Mouse (Mus musculus) midbrain, embryonic 12.5 days (tissue): ENCODE results near the gene Hist1h4b. TPM values are rescaled to one million over a fixed set of nuclear protein-coding genes. Genes with fewer than 3 reads are reported as not detected.

Experiments
- ATAC-seq: fragments of 200-750 bp; cut with Nextera tagmentation; 2 replicates; pipeline ENCODE4 v1.8.0; 2017; ENCODE audit warnings: low read depth, moderate TSS enrichment, moderate library complexity; ENCODE audit not compliant: low FRiP score
- H3K27ac ChIP-seq: fragments of 300-500 bp; sonication (generic); replicated peaks from 2 replicates; pipeline ENCODE4 v1.5.1; 2016; ENCODE audit warnings: mild to moderate bottlenecking
- H3K27me3 ChIP-seq: fragments of 300-500 bp; sonication (generic); 2 replicates; pipeline ENCODE4 v1.6.1; 2016; ENCODE audit warnings: mild to moderate bottlenecking
- H3K36me3 ChIP-seq: fragments of 300-500 bp; sonication (generic); 2 replicates; pipeline ENCODE4 v1.6.1; 2016
- H3K4me1 ChIP-seq: fragments of 300-500 bp; sonication (generic); 2 replicates; pipeline ENCODE4 v1.6.1; 2016
- H3K4me2 ChIP-seq: fragments of 300-500 bp; sonication (generic); replicated peaks from 2 replicates; pipeline ENCODE4 v1.6.1; 2016; ENCODE audit warnings: mild to moderate bottlenecking, moderate library complexity
- H3K4me3 ChIP-seq: fragments of 300-500 bp; sonication (generic); 2 replicates; pipeline ENCODE4 v1.5.1; 2016; ENCODE audit warnings: mild to moderate bottlenecking
- H3K9ac ChIP-seq: fragments of 300-500 bp; sonication (generic); replicated peaks from 2 replicates; pipeline ENCODE4 v1.6.1; 2016; ENCODE audit warnings: mild to moderate bottlenecking, moderate library complexity
- H3K9me3 ChIP-seq: fragments of 300-500 bp; sonication (generic); 2 replicates; pipeline ENCODE4 v1.6.1; 2016; ENCODE audit warnings: mild to moderate bottlenecking
- WGBS: fragments of 180-500 bp; shearing (Covaris S2); methylation state at CpG from one replicate; pipeline ENCODE4 v1.1.7; 2016; 5-methylcytosine and 5-hydroxymethylcytosine counted together
- polyA plus RNA-seq: library from polyadenylated mRNA; unstranded; fragments of >200 nt; fragmentation: Nextera tagmentation; extraction: Ambion mirVana; gene quantifications from 2 replicates; pipeline ENCODE4 v1.2.1, GENCODE M21; 2016

The Hist1h4b gene
- polyA plus RNA-seq, 1 experiment from 2014 or later, result 5.0 TPM

DNA sequence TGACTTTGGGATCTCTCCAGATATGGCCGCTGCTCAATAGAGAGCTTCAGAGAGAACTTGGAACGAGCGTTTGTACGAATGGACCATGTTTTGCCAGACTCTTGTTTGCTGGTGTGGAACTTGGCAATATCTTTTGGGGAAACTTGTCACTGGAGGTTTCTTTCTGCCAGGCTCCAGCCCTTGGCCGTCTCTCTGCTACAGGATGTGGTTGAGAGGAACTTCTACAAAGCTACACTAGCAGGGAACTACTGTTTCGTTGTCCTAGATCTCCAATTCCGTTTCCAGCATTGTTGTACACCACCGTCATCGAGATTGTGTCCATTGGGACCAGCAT, 27.7 kb upstream of the Hist1h4b start:
- WGBS, result 94% methylated on average over 9 of the region's 9 CpGs
- H3K9me3 ChIP-seq, result no peaks in the 10 kb centered on the region
- no peaks in the 10 kb centered on the region for H3K27me3 ChIP-seq
- H3K9ac ChIP-seq, result no peak overlapping the region
- H3K4me1 ChIP-seq, result no peaks in the 10 kb centered on the region
- no peak overlapping the region for H3K27ac ChIP-seq
- H3K4me2 ChIP-seq, result no peak overlapping the region
- no peak for ATAC-seq
- no peaks in the 10 kb centered on the region for H3K36me3 ChIP-seq
- no peak overlapping the region for H3K4me3 ChIP-seq

GRCm38 (mm10) chr13:23729706-23730105, 27.1 kb upstream of the Hist1h4b start:
- Histone ChIP-seq H3K9ac (no peak overlapping the region), H3K4me3 (no peak overlapping the region), H3K4me1 (no peaks in the 10 kb centered on the region), H3K9me3 (no peaks in the 10 kb centered on the region), H3K36me3 (no peaks in the 10 kb centered on the region), H3K27me3 (no peaks in the 10 kb centered on the region), H3K27ac (no peak overlapping the region), H3K4me2 (no peak overlapping the region)
- 92% methylated on average over 5 of the region's 5 CpGs for WGBS
- no peak for ATAC-seq

- H3K4me2 ChIP-seq, result no peak overlapping the region
- no peaks in the 10 kb centered on the region for H3K27me3 ChIP-seq
- WGBS, result 71% methylated on average over 8 of the region's 8 CpGs
- no peak overlapping the region for H3K4me3 ChIP-seq
- no peaks in the 10 kb centered on the region for H3K36me3 ChIP-seq
- H3K27ac ChIP-seq, result no peak overlapping the region
- no peaks in the 10 kb centered on the region for H3K9me3 ChIP-seq
- no peaks in the 10 kb centered on the region for H3K4me1 ChIP-seq
- no peak overlapping the region for H3K9ac ChIP-seq
- ATAC-seq, result no peak
Observed at GRCm38 (mm10) chr13:23730479-23730878, 26.3 kb upstream of the Hist1h4b start.

DNA sequence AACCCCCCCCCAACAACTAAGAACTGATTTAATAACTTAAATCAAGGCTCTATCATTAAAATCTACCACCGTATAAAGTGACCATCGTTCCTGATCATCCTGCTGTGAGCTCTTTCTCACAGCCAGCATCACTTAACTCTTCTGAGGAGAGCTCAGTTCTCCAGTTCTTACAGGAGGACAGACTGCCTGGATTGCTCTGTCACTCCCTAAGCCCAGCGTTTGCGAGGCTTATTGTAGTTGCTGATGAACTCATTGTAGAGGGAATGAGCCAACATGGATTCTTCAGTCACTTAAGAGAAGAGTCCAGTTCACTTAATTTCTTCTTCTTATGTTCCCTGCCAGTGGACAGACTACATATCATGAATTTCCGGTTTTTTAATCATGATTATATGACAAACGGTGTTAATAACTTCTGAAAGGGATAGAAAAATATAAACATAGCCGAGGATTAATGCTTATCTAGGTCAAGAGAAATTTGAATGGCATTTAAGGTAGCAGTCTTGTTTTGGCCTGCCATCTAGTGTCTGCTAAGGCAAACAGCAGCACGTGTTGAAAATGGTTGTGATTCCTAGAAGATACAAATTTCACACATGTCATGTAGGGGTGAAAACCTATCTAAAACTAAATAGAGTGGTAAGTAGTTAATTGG, 24.5 kb upstream of the Hist1h4b start:
- H3K4me2 ChIP-seq, result no peak overlapping the region
- no peaks in the 10 kb centered on the region for H3K27me3 ChIP-seq
- no peak overlapping the region for H3K27ac ChIP-seq
- H3K9me3 ChIP-seq, result no peaks in the 10 kb centered on the region
- 24% methylated on average over 8 of the region's 8 CpGs for WGBS
- ATAC-seq, result no peak
- H3K4me1 ChIP-seq, result no peaks in the 10 kb centered on the region
- H3K4me3 ChIP-seq, result no peak overlapping the region
- H3K9ac ChIP-seq, result no peak overlapping the region
- no peaks in the 10 kb centered on the region for H3K36me3 ChIP-seq

GRCm38 (mm10) chr13:23737091-23737490, 19.7 kb upstream of the Hist1h4b start:
- Histone ChIP-seq H3K4me2 (no peak overlapping the region), H3K9me3 (no peaks in the 10 kb centered on the region), H3K4me1 (peaks cover 24% of the 10 kb centered on the region), H3K36me3 (no peaks in the 10 kb centered on the region), H3K9ac (no peak overlapping the region), H3K27me3 (no peaks in the 10 kb centered on the region), H3K4me3 (no peak overlapping the region), H3K27ac (no peak overlapping the region)
- no peak for ATAC-seq
- 75% methylated on average over 5 of the region's 5 CpGs for WGBS

- Histone ChIP-seq H3K27ac (peak overlapping the region; percentile 95), H3K9me3 (no peaks in the 10 kb centered on the region), H3K4me1 (peaks cover 24% of the 10 kb centered on the region), H3K36me3 (no peaks in the 10 kb centered on the region), H3K27me3 (no peaks in the 10 kb centered on the region), H3K9ac (peak overlapping the region; percentile 69), H3K4me3 (peak overlapping the region; percentile 55; the same call in 1 of the 2 replicates), H3K4me2 (peak overlapping the region; percentile 95)
- 23% methylated on average over 4 of the region's 4 CpGs for WGBS
- ATAC-seq, result no peak
Observed at GRCm38 (mm10) chr13:23738041-23738440, 18.8 kb upstream of the Hist1h4b start.

DNA sequence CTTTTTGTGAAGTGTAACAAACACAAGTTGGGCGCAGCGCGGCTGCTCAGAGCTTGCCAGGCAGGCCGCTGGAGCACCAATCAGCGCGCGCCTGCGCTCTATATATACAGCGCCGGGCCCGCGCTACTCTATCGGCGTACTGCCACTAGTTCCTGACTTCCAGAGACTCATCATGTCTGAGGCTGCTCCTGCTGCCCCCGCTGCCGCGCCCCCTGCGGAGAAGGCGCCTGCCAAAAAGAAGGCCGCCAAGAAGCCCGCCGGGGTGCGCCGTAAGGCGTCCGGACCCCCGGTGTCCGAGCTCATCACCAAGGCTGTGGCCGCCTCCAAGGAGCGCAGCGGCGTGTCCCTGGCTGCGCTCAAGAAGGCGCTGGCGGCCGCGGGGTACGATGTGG, 18.1 kb upstream of the Hist1h4b start, which contains the start of gene Hist1h1c:
Gene Hist1h1c, plus strand, starts transcription at position 132 of the 392 bp plus-strand sequence.
- peak; percentile 96 for ATAC-seq
- under 1% methylated on average over 37 of the region's 38 CpGs for WGBS

DNA sequence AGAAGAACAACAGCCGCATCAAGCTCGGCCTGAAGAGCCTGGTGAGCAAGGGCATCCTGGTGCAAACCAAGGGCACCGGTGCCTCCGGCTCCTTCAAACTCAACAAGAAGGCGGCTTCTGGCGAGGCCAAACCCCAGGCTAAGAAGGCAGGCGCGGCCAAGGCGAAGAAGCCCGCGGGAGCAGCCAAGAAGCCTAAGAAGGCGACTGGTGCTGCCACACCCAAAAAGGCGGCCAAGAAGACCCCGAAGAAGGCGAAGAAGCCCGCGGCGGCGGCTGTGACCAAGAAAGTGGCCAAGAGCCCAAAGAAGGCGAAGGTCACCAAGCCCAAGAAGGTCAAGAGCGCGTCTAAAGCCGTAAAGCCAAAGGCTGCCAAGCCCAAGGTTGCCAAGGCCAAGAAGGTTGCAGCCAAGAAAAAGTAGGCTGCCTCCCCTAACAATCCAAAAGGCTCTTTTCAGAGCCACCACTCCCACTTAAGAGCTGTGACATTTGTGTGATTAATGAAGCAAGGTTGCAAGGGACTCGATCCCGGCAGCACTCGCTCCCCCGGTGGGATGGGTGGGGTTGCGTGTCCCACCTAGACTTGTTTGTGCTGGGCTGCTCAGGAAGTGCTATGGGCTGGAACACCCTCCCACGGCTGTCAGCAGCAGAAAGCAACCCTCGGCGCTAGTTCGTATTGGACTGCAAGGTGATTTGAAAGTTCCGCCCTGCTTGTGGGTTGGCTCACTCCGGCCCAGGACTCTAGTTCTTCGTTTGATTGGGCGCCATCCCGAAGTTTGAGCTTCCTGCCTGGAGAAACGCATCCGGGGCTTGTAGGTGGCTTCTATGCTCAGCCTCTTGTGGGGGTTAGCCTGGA, 17.5 kb upstream of the Hist1h4b start:
- Histone ChIP-seq H3K27ac (peak overlapping the region; percentile 95), H3K9me3 (no peaks in the 10 kb centered on the region), H3K4me3 (peak overlapping the region; percentile 55), H3K36me3 (no peaks in the 10 kb centered on the region), H3K27me3 (no peaks in the 10 kb centered on the region), H3K9ac (peak overlapping the region; percentile 69), H3K4me2 (peak overlapping the region; percentile 95), H3K4me1 (peaks cover 25% of the 10 kb centered on the region)
- under 1% methylated on average over 39 of the region's 39 CpGs for WGBS
- ATAC-seq, result peak; percentile 80

More for the DNA sequence above, 18.1 kb upstream of the Hist1h4b start, which contains the start of gene Hist1h1c:
- peak within 1 kb of the TSS; percentile 95 for H3K4me2 ChIP-seq
- H3K36me3 ChIP-seq, result no peaks in the 10 kb centered on the region
- peaks cover 24% of the 10 kb centered on the region for H3K4me1 ChIP-seq
- no peaks in the 10 kb centered on the region for H3K9me3 ChIP-seq
- H3K4me3 ChIP-seq, result peak within 1 kb of the TSS; percentile 55
- no peaks in the 10 kb centered on the region for H3K27me3 ChIP-seq
- peak within 1 kb of the TSS; percentile 69 for H3K9ac ChIP-seq
- peak within 1 kb of the TSS; percentile 95 for H3K27ac ChIP-seq

DNA sequence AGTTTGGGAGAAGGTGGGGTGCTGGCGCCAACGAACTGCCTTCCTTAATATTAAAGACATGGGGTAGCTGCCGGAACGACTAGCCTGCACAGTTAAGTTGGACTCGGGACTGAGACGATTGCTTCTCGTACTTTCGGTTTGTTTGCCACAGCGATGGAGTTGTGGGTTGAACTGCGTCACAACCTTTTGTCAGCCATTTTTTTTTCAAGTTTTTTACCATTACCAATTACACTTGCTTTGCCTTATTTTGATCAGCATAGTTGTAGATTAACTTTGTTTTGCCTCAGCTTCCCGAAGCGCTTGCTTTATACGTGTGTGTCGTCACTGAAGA, 16.9 kb upstream of the Hist1h4b start:
- no peak for ATAC-seq
- H3K36me3 ChIP-seq, result no peaks in the 10 kb centered on the region

DNA sequence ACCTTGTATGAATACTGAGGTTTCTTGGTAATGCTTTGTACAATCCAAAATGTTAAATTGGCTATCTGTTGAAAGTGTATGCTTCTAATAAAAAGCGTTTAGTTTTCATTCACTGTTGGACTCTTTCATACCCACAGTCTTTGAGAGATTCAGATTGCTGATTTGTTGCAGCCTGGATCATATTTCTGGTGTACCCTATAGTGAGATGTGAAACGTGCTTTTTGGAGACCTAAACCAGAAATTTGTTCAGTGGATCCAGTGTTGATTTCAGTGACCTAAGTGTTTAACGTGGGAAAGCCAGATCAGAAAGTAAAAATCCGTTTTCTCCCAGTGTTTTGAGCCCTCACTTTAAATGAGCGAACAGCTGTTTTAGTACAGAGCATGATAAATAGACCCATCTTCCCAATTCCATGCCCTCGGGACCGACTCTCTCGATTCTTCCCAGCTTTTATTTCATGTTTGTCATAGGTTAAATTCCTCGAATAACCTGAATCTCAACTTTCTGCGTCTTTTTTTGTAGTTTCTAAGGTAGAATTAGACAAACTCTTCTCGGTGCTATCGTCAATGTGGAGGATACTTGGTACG, 16.5 kb upstream of the Hist1h4b start:
- H3K36me3 ChIP-seq, result no peaks in the 10 kb centered on the region
- peak overlapping the region; percentile 95 for H3K27ac ChIP-seq
- H3K4me2 ChIP-seq, result peak overlapping the region; percentile 95
- WGBS, result 33% methylated on average over 13 of the region's 13 CpGs
- no peaks in the 10 kb centered on the region for H3K27me3 ChIP-seq
- H3K9ac ChIP-seq, result peak overlapping the region; percentile 69
- no peaks in the 10 kb centered on the region for H3K9me3 ChIP-seq
- peak overlapping the region; percentile 55 for H3K4me3 ChIP-seq
- H3K4me1 ChIP-seq, result peaks cover 28% of the 10 kb centered on the region
- no peak for ATAC-seq

More for the DNA sequence above, 16.9 kb upstream of the Hist1h4b start:
- peak overlapping the region; percentile 69 for H3K9ac ChIP-seq
- H3K27ac ChIP-seq, result peak overlapping the region; percentile 95
- WGBS, result 2% methylated on average over 14 of the region's 14 CpGs
- H3K4me2 ChIP-seq, result peak overlapping the region; percentile 95
- H3K4me3 ChIP-seq, result peak overlapping the region; percentile 55
- peaks cover 28% of the 10 kb centered on the region for H3K4me1 ChIP-seq
- H3K27me3 ChIP-seq, result no peaks in the 10 kb centered on the region
- H3K9me3 ChIP-seq, result no peaks in the 10 kb centered on the region

DNA sequence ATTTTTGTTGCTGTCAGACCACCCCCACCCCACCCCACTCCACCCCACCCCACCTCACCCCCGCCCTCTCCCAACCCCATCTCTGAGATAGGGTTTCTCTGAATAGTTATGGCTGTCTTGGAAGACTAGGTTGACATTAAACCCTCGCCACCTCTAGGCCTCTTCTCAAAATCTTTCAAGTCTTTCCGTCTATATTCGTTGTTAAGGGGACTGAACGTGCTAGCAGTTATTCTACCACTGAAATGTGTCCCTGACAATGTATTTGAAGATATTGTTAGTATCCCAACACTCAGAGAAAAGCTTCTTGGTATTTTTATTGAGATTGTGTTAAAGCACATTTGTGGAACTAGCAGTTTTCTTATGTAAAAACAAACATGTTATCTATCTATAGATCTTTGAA, 15.9 kb upstream of the Hist1h4b start:
- Histone ChIP-seq H3K4me3 (no peak overlapping the region), H3K36me3 (no peaks in the 10 kb centered on the region), H3K27me3 (no peaks in the 10 kb centered on the region), H3K9me3 (no peaks in the 10 kb centered on the region), H3K9ac (no peak overlapping the region), H3K27ac (peak overlapping the region; percentile 95; the same call in 1 of the 2 replicates), H3K4me2 (peak overlapping the region; percentile 95), H3K4me1 (peaks cover 31% of the 10 kb centered on the region)
- 63% methylated on average over 5 of the region's 5 CpGs for WGBS
- no peak for ATAC-seq

DNA sequence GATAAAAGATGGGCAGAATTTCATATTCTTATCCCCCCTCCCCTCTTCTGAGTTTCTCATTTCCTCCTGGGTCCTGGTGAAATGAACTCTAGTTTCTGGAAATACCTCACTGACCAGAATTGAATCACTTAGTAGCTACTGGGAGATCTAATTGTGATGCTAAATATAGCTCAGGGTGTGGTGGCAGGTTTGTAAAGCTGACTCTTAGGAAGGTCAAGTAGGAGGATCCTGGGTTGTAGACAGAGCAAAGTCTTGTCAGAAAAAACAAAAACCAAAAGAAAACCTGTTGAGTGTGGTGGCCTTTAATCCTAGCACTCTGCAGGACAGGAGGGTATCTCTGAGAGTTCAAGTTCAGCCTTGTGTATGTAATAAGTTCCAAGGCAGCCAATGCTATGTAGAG, 14.8 kb upstream of the Hist1h4b start:
- Histone ChIP-seq H3K4me1 (peaks cover 33% of the 10 kb centered on the region), H3K27ac (no peak overlapping the region), H3K27me3 (no peaks in the 10 kb centered on the region), H3K9me3 (no peaks in the 10 kb centered on the region), H3K4me3 (no peak overlapping the region), H3K9ac (no peak overlapping the region), H3K4me2 (no peak overlapping the region), H3K36me3 (no peaks in the 10 kb centered on the region)
- no peak for ATAC-seq
